Mouse (Mus musculus): ENCODE data around the gene Tcf7l2.

The Tcf7l2 gene

GRCm38 (mm10) chr19:55830976-55831559 lies 89.4 kb downstream of the Tcf7l2 start:
- no peak for DNase-seq (ENCODE audit: low spot score)

- no peak for DNase-seq (ENCODE audit: low spot score)
Observed at GRCm38 (mm10) chr19:55832122-55832521, 90.5 kb downstream of the Tcf7l2 start.

- DNase-seq (ENCODE audit: low spot score): no peak
Observed at GRCm38 (mm10) chr19:55833807-55834385, 92.3 kb downstream of the Tcf7l2 start.

- DNase-seq (ENCODE audit: low spot score): no peak
Observed at GRCm38 (mm10) chr19:55836930-55837687, 95.5 kb downstream of the Tcf7l2 start.

- peak; percentile 53 for DNase-seq (ENCODE audit: low spot score)
Observed at GRCm38 (mm10) chr19:55837924-55838323, 96.3 kb downstream of the Tcf7l2 start.

GRCm38 (mm10) chr19:55838389-55839035 lies 96.9 kb downstream of the Tcf7l2 start:
- DNase-seq (ENCODE audit: low spot score): no peak

GRCm38 (mm10) chr19:55839036-55839555 lies 97.5 kb downstream of the Tcf7l2 start:
- DNase-seq (ENCODE audit: low spot score): no peak

- no peak for DNase-seq (ENCODE audit: low spot score)
Observed at GRCm38 (mm10) chr19:55840499-55841121, 99.0 kb downstream of the Tcf7l2 start.

- no peak for DNase-seq (ENCODE audit: low spot score)
Observed at GRCm38 (mm10) chr19:55842046-55842445, 100.4 kb downstream of the Tcf7l2 start.

- no peak for DNase-seq (ENCODE audit: low spot score)
Observed at GRCm38 (mm10) chr19:55843111-55843887, 101.7 kb downstream of the Tcf7l2 start.

GRCm38 (mm10) chr19:55845702-55846101 lies 104.1 kb downstream of the Tcf7l2 start:
- no peak for DNase-seq (ENCODE audit: low spot score)

GRCm38 (mm10) chr19:55846256-55846655 lies 104.6 kb downstream of the Tcf7l2 start:
- DNase-seq (ENCODE audit: low spot score): no peak

- DNase-seq (ENCODE audit: low spot score): no peak
Observed at GRCm38 (mm10) chr19:55847043-55847442, 105.4 kb downstream of the Tcf7l2 start.

- peak; percentile 58 for DNase-seq (ENCODE audit: low spot score)
Observed at GRCm38 (mm10) chr19:55850402-55851078, 108.9 kb downstream of the Tcf7l2 start.

- DNase-seq (ENCODE audit: low spot score): no peak
Observed at GRCm38 (mm10) chr19:55851498-55852324, 110.1 kb downstream of the Tcf7l2 start.

- DNase-seq (ENCODE audit: low spot score): no peak
Observed at GRCm38 (mm10) chr19:55854389-55854788, 112.8 kb downstream of the Tcf7l2 start.

GRCm38 (mm10) chr19:55855571-55855970 lies 114.0 kb downstream of the Tcf7l2 start:
- DNase-seq (ENCODE audit: low spot score): no peak

- DNase-seq (ENCODE audit: low spot score): no peak
Observed at GRCm38 (mm10) chr19:55857328-55857727, 115.7 kb downstream of the Tcf7l2 start.

- no peak for DNase-seq (ENCODE audit: low spot score)
Observed at GRCm38 (mm10) chr19:55860009-55860743, 118.6 kb downstream of the Tcf7l2 start.

Data from testis, postnatal 10 days (tissue).